Mouse (Mus musculus) heart, postnatal 0 days (tissue): ENCODE measurements around the gene Fgfr1op2.

Experiments used
- CTCF ChIP-seq: IDR thresholded peaks from 2 replicates; pipeline ENCODE4 v1.5.1; 2016; ENCODE audit warnings: antibody characterized with exemption, control low read depth, low read depth
- EP300 ChIP-seq: IDR thresholded peaks from 2 replicates; pipeline ENCODE4 v1.6.1; 2016; ENCODE audit warnings: antibody characterized with exemption, low read depth

GRCm38 (mm10) chr6:146630961-146631360 is 54.0 kb downstream of the Fgfr1op2 start:
- TF ChIP-seq EP300 (no peak), CTCF (no peak)
